Mouse (Mus musculus): ENCODE results near the gene Tmem131l. TPM values are rescaled to one million over a fixed set of nuclear protein-coding genes. Genes with fewer than 3 reads are reported as not detected.

Tmem131l gene
- polyA plus RNA-seq, 1 experiment from 2014 or later: 35.1 TPM

DNA sequence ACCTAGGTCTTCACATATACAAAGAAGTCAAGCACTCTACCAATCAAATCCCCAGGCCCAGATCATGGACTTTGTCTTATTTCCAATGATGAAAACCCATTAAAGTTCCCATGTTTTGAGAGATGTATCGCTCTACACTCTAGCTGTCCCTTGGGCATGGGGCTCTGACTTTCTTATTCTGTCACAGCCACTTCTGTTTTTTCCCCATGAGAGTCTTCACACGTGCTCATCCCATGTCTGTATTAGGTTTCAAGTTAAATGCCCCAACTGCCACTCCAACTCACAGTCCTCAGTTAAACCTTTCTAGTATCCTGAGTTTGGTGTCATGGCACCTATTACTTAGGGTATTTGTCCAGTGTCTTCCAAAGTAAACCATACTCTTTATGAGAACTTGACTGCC lies 34.8 kb upstream of the Tmem131l start:
- ATAC-seq (ENCODE audit: low FRiP score, low TSS enrichment): no peak
- Histone ChIP-seq H3K9me3 (ENCODE audit: low read length) (no peaks in the 10 kb centered on the region), H3K27me3 (ENCODE audit: insufficient read depth, low read length) (no peaks in the 10 kb centered on the region), H3K9ac (replicated peaks; ENCODE audit: low read length) (no peak overlapping the region), H3K4me3 (ENCODE audit: low read length) (no peak overlapping the region), H3K4me1 (ENCODE audit: insufficient read depth, low read length) (no peaks in the 10 kb centered on the region), H3K4me2 (replicated peaks; ENCODE audit: low read depth, low read length) (no peak overlapping the region), H3K27ac (ENCODE audit: low read length) (no peak overlapping the region), H3K36me3 (ENCODE audit: insufficient read depth, low read length) (no peaks in the 10 kb centered on the region)
- WGBS: 64% methylated on average over 2 of the region's 2 CpGs

DNA sequence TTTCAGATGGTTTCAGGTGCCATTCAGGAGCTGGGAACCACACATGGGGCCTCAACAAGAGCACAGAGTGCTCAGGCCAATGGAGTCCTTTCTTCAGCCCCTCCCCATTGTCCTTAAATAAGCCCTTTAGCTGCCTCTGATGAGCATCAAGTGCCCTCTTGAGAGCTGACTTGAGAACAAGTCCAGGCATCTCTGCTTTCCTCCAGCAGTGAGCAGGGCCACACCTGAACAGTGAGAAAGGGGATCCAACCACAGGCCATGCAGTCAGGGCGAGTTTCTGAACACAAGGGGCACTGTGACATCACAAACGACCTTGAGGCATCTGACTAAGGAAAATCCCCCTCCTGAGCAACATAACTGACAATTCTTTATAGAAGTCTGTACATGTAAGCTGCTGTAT lies 31.7 kb upstream of the Tmem131l start:
- WGBS: 18% methylated on average over 2 of the region's 2 CpGs
- Histone ChIP-seq H3K27me3 (ENCODE audit: insufficient read depth, low read length) (no peaks in the 10 kb centered on the region), H3K27ac (ENCODE audit: low read length) (no peak overlapping the region), H3K4me2 (replicated peaks; ENCODE audit: low read depth, low read length) (no peak overlapping the region), H3K9me3 (ENCODE audit: low read length) (no peaks in the 10 kb centered on the region), H3K4me3 (ENCODE audit: low read length) (no peak overlapping the region), H3K36me3 (ENCODE audit: insufficient read depth, low read length) (no peaks in the 10 kb centered on the region), H3K9ac (replicated peaks; ENCODE audit: low read length) (no peak overlapping the region), H3K4me1 (ENCODE audit: insufficient read depth, low read length) (no peaks in the 10 kb centered on the region)
- ATAC-seq (ENCODE audit: low FRiP score, low TSS enrichment): no peak

DNA sequence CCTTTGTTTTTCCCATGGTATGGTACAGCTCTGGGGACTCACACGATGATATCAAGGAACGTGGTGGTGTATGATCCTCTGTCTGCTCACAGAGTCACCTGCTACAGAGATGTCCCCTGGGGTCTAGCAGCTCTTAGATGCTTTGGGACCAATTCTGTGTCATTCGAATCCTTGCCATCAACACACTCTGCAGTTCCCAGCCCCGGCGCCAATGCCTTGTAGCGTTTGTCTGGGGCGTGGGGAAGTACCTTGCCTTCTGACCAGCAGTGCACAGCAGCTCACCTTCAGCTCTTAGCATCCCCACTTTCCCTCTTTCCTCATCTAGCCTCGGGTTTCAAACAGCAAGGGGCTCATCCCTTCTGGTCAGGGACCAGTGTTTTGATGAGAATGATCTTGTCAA lies 30.8 kb upstream of the Tmem131l start:
- ATAC-seq (ENCODE audit: low FRiP score, low TSS enrichment): no peak
- no peak overlapping the region for H3K9ac ChIP-seq (replicated peaks; ENCODE audit: low read length)
- H3K27me3 ChIP-seq (ENCODE audit: insufficient read depth, low read length): no peaks in the 10 kb centered on the region
- H3K4me3 ChIP-seq (ENCODE audit: low read length): no peak overlapping the region
- no peak overlapping the region for H3K4me2 ChIP-seq (replicated peaks; ENCODE audit: low read depth, low read length)
- WGBS: 89% methylated on average over 8 of the region's 8 CpGs
- no peaks in the 10 kb centered on the region for H3K4me1 ChIP-seq (ENCODE audit: insufficient read depth, low read length)
- no peaks in the 10 kb centered on the region for H3K36me3 ChIP-seq (ENCODE audit: insufficient read depth, low read length)
- H3K27ac ChIP-seq (ENCODE audit: low read length): no peak overlapping the region
- H3K9me3 ChIP-seq (ENCODE audit: low read length): no peaks in the 10 kb centered on the region

DNA sequence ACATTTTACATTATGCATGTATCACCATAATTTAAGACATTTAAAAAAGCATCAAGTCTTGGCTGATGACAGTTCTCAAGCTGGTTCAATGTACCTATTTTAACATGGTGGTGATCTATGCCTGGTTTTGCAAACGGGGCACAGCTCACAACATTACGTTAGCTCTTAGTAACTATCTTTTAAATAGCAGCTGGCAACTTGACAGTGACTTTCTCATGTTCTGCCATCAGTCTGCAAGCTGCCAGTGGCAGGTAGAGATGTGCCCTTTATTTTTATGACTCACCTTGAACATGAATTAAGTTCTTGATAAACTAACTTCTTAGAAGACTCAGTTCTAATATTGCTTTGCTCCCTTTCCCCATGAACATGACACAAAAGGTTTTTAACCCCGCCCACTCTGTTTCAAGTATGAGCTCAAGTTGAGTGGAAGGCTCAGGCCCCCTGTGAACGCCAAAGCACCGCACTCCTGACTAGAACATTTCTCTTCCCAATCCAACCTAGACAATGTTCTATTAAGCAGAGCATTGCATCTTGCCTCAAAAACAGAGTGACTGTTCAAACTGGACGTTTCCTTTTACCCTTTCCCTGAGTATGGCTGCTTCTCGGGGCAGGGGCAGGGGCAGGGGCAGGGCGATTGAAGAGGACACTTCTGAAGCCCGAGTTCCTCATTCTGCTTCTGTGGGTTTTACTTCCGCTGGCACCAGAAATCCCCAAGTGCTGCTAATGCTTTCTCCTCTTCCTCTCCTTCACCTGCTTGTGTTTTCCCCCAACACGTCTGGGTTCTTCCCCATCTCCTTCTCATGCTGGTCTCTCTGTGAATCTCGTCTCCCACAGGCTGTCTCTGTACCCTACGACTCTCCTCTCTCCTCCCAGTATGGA lies 29.1 kb upstream of the Tmem131l start:
- 81% methylated on average over 13 of the region's 13 CpGs for WGBS

DNA sequence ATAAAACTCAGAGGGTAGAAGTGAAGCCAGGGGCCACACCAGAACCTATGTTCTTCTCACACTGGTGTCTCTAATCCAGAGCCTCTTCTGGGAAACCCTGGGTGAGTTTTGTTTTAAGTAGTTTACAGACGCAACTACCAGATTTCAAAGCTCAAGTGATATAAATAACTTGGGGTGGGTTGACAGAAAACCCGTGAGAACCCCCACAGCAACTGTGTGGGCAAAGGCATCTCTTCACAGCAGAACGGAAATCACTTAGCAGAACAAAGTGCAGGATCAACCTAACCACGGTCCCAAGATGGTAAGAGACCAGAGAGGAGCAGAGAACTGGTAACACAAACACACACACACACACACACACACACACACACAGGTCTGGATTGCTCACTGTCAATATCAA lies 25.9 kb upstream of the Tmem131l start:
- Histone ChIP-seq H3K9ac (replicated peaks; ENCODE audit: low read length) (no peak overlapping the region), H3K4me2 (replicated peaks; ENCODE audit: low read depth, low read length) (no peak overlapping the region), H3K36me3 (ENCODE audit: insufficient read depth, low read length) (no peaks in the 10 kb centered on the region), H3K27me3 (ENCODE audit: insufficient read depth, low read length) (no peaks in the 10 kb centered on the region), H3K27ac (ENCODE audit: low read length) (no peak overlapping the region), H3K9me3 (ENCODE audit: low read length) (peaks cover 7% of the 10 kb centered on the region; the same call in 1 of the 2 replicates), H3K4me3 (ENCODE audit: low read length) (no peak overlapping the region), H3K4me1 (ENCODE audit: insufficient read depth, low read length) (no peaks in the 10 kb centered on the region)
- no peak for ATAC-seq (ENCODE audit: low FRiP score, low TSS enrichment)
- whole genome bisulfite sequencing: 60% methylated on average over 4 of the region's 4 CpGs

More for the DNA sequence above, 29.1 kb upstream of the Tmem131l start:
- Histone ChIP-seq H3K27ac (ENCODE audit: low read length) (no peak overlapping the region), H3K9ac (replicated peaks; ENCODE audit: low read length) (no peak overlapping the region), H3K4me2 (replicated peaks; ENCODE audit: low read depth, low read length) (no peak overlapping the region), H3K9me3 (ENCODE audit: low read length) (peaks cover 2% of the 10 kb centered on the region; the same call in 1 of the 2 replicates), H3K27me3 (ENCODE audit: insufficient read depth, low read length) (no peaks in the 10 kb centered on the region), H3K4me3 (ENCODE audit: low read length) (no peak overlapping the region), H3K4me1 (ENCODE audit: insufficient read depth, low read length) (no peaks in the 10 kb centered on the region), H3K36me3 (ENCODE audit: insufficient read depth, low read length) (no peaks in the 10 kb centered on the region)
- no peak for ATAC-seq (ENCODE audit: low FRiP score, low TSS enrichment)

DNA sequence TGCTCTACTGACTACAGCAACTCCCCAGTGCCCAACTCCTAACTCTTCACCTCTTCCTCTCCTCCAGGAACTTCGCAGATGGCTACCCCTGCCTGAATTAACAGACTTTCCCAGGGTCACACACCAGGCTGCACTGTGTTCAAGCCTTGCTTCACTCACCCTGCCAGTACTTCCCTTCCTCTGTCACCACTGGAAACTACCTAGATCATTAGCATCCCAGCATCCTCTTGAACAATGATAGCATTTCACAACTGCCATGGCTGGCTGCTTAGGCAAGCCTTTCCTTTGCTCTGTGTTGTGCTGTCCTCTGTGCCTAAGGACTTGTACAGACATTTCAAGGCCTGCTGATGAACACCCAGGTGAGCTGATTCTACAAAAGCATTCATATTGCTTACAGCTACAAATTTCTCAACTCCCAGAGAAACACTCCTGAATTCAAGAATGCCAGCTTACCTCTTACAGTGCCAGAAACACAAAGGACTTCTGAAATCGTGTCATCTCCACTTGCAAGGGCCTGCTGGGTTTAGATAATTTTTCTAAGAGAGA lies 23.5 kb upstream of the Tmem131l start:
- WGBS: 92% methylated on average over 2 of the region's 2 CpGs

DNA sequence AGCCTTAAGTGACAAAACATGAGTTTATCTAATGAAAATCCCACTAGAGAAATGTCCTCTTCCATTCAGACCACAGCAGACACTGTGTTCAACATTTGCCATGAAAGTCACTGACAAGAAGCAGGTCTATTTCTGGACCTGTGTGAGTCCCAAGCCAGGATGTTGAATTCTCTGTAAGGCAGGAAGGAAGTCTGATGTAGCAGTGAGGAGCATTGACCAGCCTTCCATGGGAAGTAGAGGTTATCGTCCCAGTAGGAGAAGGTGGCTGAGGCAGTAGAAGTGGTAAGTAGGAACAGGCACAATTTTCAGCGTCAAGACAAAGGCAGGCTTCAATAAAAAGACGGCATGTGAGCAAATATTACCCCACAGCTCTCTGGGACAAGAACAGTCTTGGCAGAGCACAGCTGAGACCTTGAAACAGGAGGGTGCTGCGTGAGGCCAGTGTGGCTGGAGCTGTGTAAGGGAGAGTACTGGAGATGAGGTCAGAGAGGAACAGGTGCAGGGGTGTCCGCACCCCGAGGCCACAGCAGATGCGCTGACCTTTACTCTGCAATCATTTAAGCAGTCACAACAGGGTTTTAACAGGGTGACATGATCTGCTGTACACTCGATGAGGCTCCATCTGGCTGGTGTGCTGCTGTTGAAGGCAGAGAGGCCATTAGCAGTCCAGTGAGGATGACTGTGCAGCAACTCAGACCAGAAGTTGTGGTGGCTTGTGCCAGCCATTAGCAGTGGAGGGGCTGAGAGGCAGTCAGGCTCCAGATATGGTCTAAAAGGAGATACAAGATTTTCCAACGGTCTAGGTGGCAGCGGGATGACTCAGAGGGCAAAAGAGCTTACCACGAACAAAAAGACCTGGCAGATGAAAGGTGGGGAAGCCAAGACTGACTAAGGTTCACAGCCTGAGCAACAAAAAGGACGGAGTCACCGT lies 21.8 kb upstream of the Tmem131l start:
- Histone ChIP-seq H3K4me2 (replicated peaks; ENCODE audit: low read depth, low read length) (no peak overlapping the region), H3K4me3 (ENCODE audit: low read length) (no peak overlapping the region), H3K27me3 (ENCODE audit: insufficient read depth, low read length) (no peaks in the 10 kb centered on the region), H3K27ac (ENCODE audit: low read length) (no peak overlapping the region), H3K9me3 (ENCODE audit: low read length) (peaks cover 10% of the 10 kb centered on the region; the same call in 1 of the 2 replicates), H3K4me1 (ENCODE audit: insufficient read depth, low read length) (peaks cover 8% of the 10 kb centered on the region; the same call in 1 of the 2 replicates), H3K36me3 (ENCODE audit: insufficient read depth, low read length) (no peaks in the 10 kb centered on the region), H3K9ac (replicated peaks; ENCODE audit: low read length) (no peak overlapping the region)
- no peak for ATAC-seq (ENCODE audit: low FRiP score, low TSS enrichment)
- WGBS: 59% methylated on average over 13 of the region's 13 CpGs

More for the DNA sequence above, 23.5 kb upstream of the Tmem131l start:
- Histone ChIP-seq H3K9ac (replicated peaks; ENCODE audit: low read length) (no peak overlapping the region), H3K27me3 (ENCODE audit: insufficient read depth, low read length) (no peaks in the 10 kb centered on the region), H3K4me3 (ENCODE audit: low read length) (no peak overlapping the region), H3K9me3 (ENCODE audit: low read length) (peaks cover 9% of the 10 kb centered on the region; the same call in 1 of the 2 replicates), H3K27ac (ENCODE audit: low read length) (no peak overlapping the region), H3K4me1 (ENCODE audit: insufficient read depth, low read length) (peaks cover 8% of the 10 kb centered on the region; the same call in 1 of the 2 replicates), H3K36me3 (ENCODE audit: insufficient read depth, low read length) (no peaks in the 10 kb centered on the region), H3K4me2 (replicated peaks; ENCODE audit: low read depth, low read length) (no peak overlapping the region)
- ATAC-seq (ENCODE audit: low FRiP score, low TSS enrichment): no peak

DNA sequence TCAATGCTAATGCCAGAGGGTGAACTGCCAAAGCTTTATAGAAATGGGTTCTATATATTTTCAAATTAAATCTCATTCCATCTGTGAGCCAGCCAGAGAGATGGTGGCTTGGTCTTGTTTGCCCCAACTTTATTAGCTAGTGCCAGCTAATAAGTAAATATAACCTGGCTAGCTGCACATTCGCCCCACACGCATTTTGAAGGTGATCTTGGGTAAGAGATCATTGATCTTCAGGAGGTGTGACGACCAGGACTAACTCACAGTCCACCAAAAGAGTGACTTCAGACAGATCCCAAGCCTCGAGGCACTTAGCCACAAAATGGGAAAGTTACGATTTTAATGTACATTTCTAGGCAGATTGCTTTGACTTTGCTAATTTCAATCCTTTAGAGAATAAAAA lies 21.0 kb upstream of the Tmem131l start:
- no peak for ATAC-seq (ENCODE audit: low FRiP score, low TSS enrichment)
- H3K4me2 ChIP-seq (replicated peaks; ENCODE audit: low read depth, low read length): no peak overlapping the region
- H3K4me3 ChIP-seq (ENCODE audit: low read length): no peak overlapping the region
- WGBS: 91% methylated on average over 5 of the region's 5 CpGs
- peaks cover 8% of the 10 kb centered on the region; the same call in 1 of the 2 replicates for H3K4me1 ChIP-seq (ENCODE audit: insufficient read depth, low read length)
- no peak overlapping the region for H3K27ac ChIP-seq (ENCODE audit: low read length)
- H3K27me3 ChIP-seq (ENCODE audit: insufficient read depth, low read length): no peaks in the 10 kb centered on the region
- no peaks in the 10 kb centered on the region for H3K36me3 ChIP-seq (ENCODE audit: insufficient read depth, low read length)
- H3K9ac ChIP-seq (replicated peaks; ENCODE audit: low read length): no peak overlapping the region
- H3K9me3 ChIP-seq (ENCODE audit: low read length): peaks cover 10% of the 10 kb centered on the region; the same call in 1 of the 2 replicates

DNA sequence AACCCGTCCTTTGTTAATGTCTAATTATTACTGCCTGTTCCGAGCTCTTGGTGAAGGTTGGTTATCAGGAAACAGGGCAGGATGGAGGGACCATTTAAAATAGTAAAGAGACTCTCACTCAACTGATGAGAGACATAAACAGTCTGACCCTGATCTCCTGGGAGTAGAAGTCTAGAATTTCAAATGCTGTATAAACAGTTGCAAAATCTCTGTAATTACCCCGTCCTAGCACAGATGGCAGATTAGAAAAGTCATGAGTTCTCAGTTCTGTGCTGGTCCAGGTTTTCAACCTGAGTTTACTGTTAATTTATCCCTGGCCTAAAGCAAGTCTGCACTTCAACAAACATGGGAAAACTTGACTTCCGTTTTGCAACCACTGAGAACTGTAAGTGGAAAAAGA lies 20.2 kb upstream of the Tmem131l start:
- no peak overlapping the region for H3K4me3 ChIP-seq (ENCODE audit: low read length)
- H3K4me2 ChIP-seq (replicated peaks; ENCODE audit: low read depth, low read length): no peak overlapping the region
- H3K27ac ChIP-seq (ENCODE audit: low read length): no peak overlapping the region
- no peaks in the 10 kb centered on the region for H3K27me3 ChIP-seq (ENCODE audit: insufficient read depth, low read length)
- no peak for ATAC-seq (ENCODE audit: low FRiP score, low TSS enrichment)
- peaks cover 10% of the 10 kb centered on the region; the same call in 1 of the 2 replicates for H3K9me3 ChIP-seq (ENCODE audit: low read length)
- H3K9ac ChIP-seq (replicated peaks; ENCODE audit: low read length): no peak overlapping the region
- H3K36me3 ChIP-seq (ENCODE audit: insufficient read depth, low read length): no peaks in the 10 kb centered on the region
- 15% methylated on average over 4 of the region's 4 CpGs for WGBS
- H3K4me1 ChIP-seq (ENCODE audit: insufficient read depth, low read length): peaks cover 8% of the 10 kb centered on the region; the same call in 1 of the 2 replicates

All from kidney, embryonic 16.5 days (tissue).